Mouse (Mus musculus) heart, embryonic 12.5 days (tissue): Measurements from ENCODE around the gene Galnt17. TPM values are rescaled to one million over a fixed set of nuclear protein-coding genes. Genes with fewer than 3 reads are reported as not detected.

Experiments
- ATAC-seq: fragments of 200-750 bp; cut with Nextera tagmentation; 2 replicates; pipeline ENCODE4 v1.8.0; 2017; ENCODE audit warnings: moderate TSS enrichment, moderate library complexity; ENCODE audit not compliant: insufficient number of reproducible peaks, low FRiP score
- H3K27ac ChIP-seq: fragments of 300-500 bp; sonication (generic); 2 replicates; pipeline ENCODE4 v1.5.1; 2016; ENCODE audit warnings: mild to moderate bottlenecking, moderate library complexity; ENCODE audit not compliant: poor library complexity, severe bottlenecking
- H3K27me3 ChIP-seq: fragments of 300-500 bp; sonication (generic); replicated peaks from 2 replicates; pipeline ENCODE4 v1.6.1; 2016; ENCODE audit warnings: mild to moderate bottlenecking, moderate library complexity
- H3K36me3 ChIP-seq: fragments of 300-500 bp; sonication (generic); 2 replicates; pipeline ENCODE4 v1.6.1; 2016; ENCODE audit warnings: mild to moderate bottlenecking, moderate library complexity
- H3K4me1 ChIP-seq: fragments of 300-500 bp; sonication (generic); replicated peaks from 2 replicates; pipeline ENCODE4 v1.6.1; 2016; ENCODE audit warnings: mild to moderate bottlenecking
- H3K4me2 ChIP-seq: fragments of 300-500 bp; sonication (generic); 2 replicates; pipeline ENCODE4 v1.6.1; 2016; ENCODE audit warnings: mild to moderate bottlenecking, moderate library complexity
- H3K4me3 ChIP-seq: fragments of 300-500 bp; sonication (generic); 2 replicates; pipeline ENCODE4 v1.5.1; 2016; ENCODE audit warnings: mild to moderate bottlenecking
- H3K9ac ChIP-seq: fragments of 300-500 bp; sonication (generic); 2 replicates; pipeline ENCODE4 v1.6.1; 2016; ENCODE audit warnings: mild to moderate bottlenecking, moderate library complexity
- H3K9me3 ChIP-seq: fragments of 300-500 bp; sonication (generic); replicated peaks from 2 replicates; pipeline ENCODE4 v1.6.1; 2016; ENCODE audit warnings: mild to moderate bottlenecking, moderate library complexity
- WGBS: fragments of 180-500 bp; shearing (Covaris S2); methylation state at CpG from one replicate; pipeline ENCODE4 v1.1.7; 2016; 5-methylcytosine and 5-hydroxymethylcytosine counted together
- polyA plus RNA-seq: library from polyadenylated mRNA; unstranded; fragments of >200 nt; fragmentation: Nextera tagmentation; extraction: Ambion mirVana; gene quantifications from 2 replicates; pipeline ENCODE4 v1.2.1, GENCODE M21; 2016

Galnt17 gene
- polyA plus RNA-seq, 1 experiment from 2014 or later, result 0.86 TPM

DNA sequence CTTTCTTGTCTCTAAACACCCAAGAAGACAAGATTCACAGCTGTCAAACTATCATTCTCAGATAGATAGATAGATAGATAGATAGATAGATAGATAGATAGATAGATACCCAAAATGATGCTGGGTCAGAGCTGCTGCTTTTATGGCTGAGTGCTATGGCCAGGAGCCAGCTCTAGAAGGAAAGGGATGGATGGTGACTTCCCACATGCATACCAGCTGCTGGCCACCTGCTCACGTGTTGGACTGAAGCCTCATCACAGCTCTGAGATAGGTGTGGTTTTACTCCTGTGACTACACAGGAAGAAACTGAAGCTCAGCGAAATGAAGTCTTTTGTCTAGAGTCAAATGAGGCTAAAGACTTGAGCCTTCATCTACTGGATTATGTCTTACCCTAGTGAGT lies 482.5 kb downstream of the Galnt17 start:
- H3K4me3 ChIP-seq, result no peak overlapping the region
- ATAC-seq, result no peak
- no peaks in the 10 kb centered on the region for H3K27me3 ChIP-seq
- no peak overlapping the region for H3K9ac ChIP-seq
- peaks cover 6% of the 10 kb centered on the region for H3K9me3 ChIP-seq
- H3K4me1 ChIP-seq, result no peaks in the 10 kb centered on the region
- H3K36me3 ChIP-seq, result no peaks in the 10 kb centered on the region
- H3K4me2 ChIP-seq, result no peak overlapping the region
- WGBS, result 74% methylated on average over 2 of the region's 2 CpGs
- H3K27ac ChIP-seq, result no peak overlapping the region
